Mouse (Mus musculus) hematopoietic multipotent progenitor cell, adult 10-12 weeks (in vitro differentiated cells): ENCODE measurements around the gene Dmrtb1. TPM values are rescaled to one million over a fixed set of nuclear protein-coding genes. Genes with fewer than 3 reads are reported as not detected.

Experiments used
- polyA plus RNA-seq: library from polyadenylated mRNA; stranded (reverse); fragments of >175 nt; gene quantifications from 2 replicates; pipeline ENCODE4 v1.2.3, GENCODE M21; 2012; ENCODE audit warnings: low replicate concordance

The Dmrtb1 gene
- 1.8 and 3.5 TPM in 2 replicates for polyA plus RNA-seq

GRCm38 (mm10) chr4:107684130-107684529 lies at the start of gene Dmrtb1:
Gene Dmrtb1 (minus strand): TSS chr4:107684230.

Other genes with a start within 250 kb of the Dmrtb1 start
- gene Glis1, start 249.6 kb downstream of the Dmrtb1 start, polyA plus RNA-seq, result 0.48 and 0.74 TPM in 2 replicates
- gene Lrp8, start 118.0 kb upstream of the Dmrtb1 start, polyA plus RNA-seq, result 4.2 and 12.9 TPM in 2 replicates
- gene Magoh, start 195.5 kb upstream of the Dmrtb1 start, polyA plus RNA-seq, result 1.5 and 7.4 TPM in 2 replicates
- 5.1 and 7.8 TPM in 2 replicates for gene 0610037L13Rik, start 205.6 kb upstream of the Dmrtb1 start, polyA plus RNA-seq
- 52.0 and 110 TPM in 2 replicates for gene Cpt2, start 239.4 kb upstream of the Dmrtb1 start, polyA plus RNA-seq